Mouse (Mus musculus): ENCODE results near the gene Arpc3. TPM values are rescaled to one million over a fixed set of nuclear protein-coding genes. Genes with fewer than 3 reads are reported as not detected.
A peak's percentile ranks its signal among the peaks of the same experiment; 100 is the strongest.
"Not testable (repeated sequence)": the region's sequence is repeated elsewhere in the genome, so short reads cannot be mapped to it uniquely, and the experiment has no call there.

Gene Arpc3
- polyA plus RNA-seq, 1 experiment from 2014 or later, result 238 TPM

- no peak for DNase-seq (ENCODE audit: low spot score)
Measured at GRCm38 (mm10) chr5:122397495-122397894, 5.8 kb downstream of the Arpc3 start.

- no peak for DNase-seq (ENCODE audit: low spot score)
Measured at GRCm38 (mm10) chr5:122399871-122400270, 8.2 kb downstream of the Arpc3 start.

- DNase-seq (ENCODE audit: low spot score), result no peak
Measured at GRCm38 (mm10) chr5:122400628-122401302, 9.1 kb downstream of the Arpc3 start.

- DNase-seq (ENCODE audit: low spot score), result peak; percentile 68
Measured at GRCm38 (mm10) chr5:122401303-122401640, 9.6 kb downstream of the Arpc3 start.

GRCm38 (mm10) chr5:122402160-122402559, 10.5 kb downstream of the Arpc3 start:
- DNase-seq (ENCODE audit: low spot score), result no peak

GRCm38 (mm10) chr5:122402772-122403171, 11.1 kb downstream of the Arpc3 start:
- no peak for DNase-seq (ENCODE audit: low spot score)

GRCm38 (mm10) chr5:122403362-122403761, 11.7 kb downstream of the Arpc3 start:
- DNase-seq (ENCODE audit: low spot score), result no peak

- no peak for DNase-seq (ENCODE audit: low spot score)
Measured at GRCm38 (mm10) chr5:122405537-122405936, 13.9 kb downstream of the Arpc3 start.

- no peak for DNase-seq (ENCODE audit: low spot score)
Measured at GRCm38 (mm10) chr5:122409692-122410645, 18.3 kb downstream of the Arpc3 start.

GRCm38 (mm10) chr5:122411892-122412291, 20.2 kb downstream of the Arpc3 start:
- no peak for DNase-seq (ENCODE audit: low spot score)

GRCm38 (mm10) chr5:122412826-122413225, 21.1 kb downstream of the Arpc3 start:
- no peak for DNase-seq (ENCODE audit: low spot score)

- no peak for DNase-seq (ENCODE audit: low spot score)
Measured at GRCm38 (mm10) chr5:122414351-122414750, 22.7 kb downstream of the Arpc3 start.

- DNase-seq (ENCODE audit: low spot score), result no peak
Measured at GRCm38 (mm10) chr5:122415465-122415864, 23.8 kb downstream of the Arpc3 start.

- not testable (repeated sequence) for DNase-seq (ENCODE audit: low spot score)
Measured at GRCm38 (mm10) chr5:122420676-122421075, 29.0 kb downstream of the Arpc3 start.

GRCm38 (mm10) chr5:122421271-122422068, 29.8 kb downstream of the Arpc3 start, which contains the start of gene Anapc7:
Gene Anapc7, plus strand, starts transcription at chr5:122421693.
- DNase-seq (ENCODE audit: low spot score), result no peak

GRCm38 (mm10) chr5:122422071-122422964, 30.6 kb downstream of the Arpc3 start:
- peak; percentile 90 for DNase-seq (ENCODE audit: low spot score)

- peak; percentile 7 for DNase-seq (ENCODE audit: low spot score)
Measured at GRCm38 (mm10) chr5:122423083-122423482, 31.4 kb downstream of the Arpc3 start.

GRCm38 (mm10) chr5:122425550-122425949, 33.9 kb downstream of the Arpc3 start:
- no peak for DNase-seq (ENCODE audit: low spot score)

GRCm38 (mm10) chr5:122430036-122430775, 38.5 kb downstream of the Arpc3 start:
- DNase-seq (ENCODE audit: low spot score), result no peak

GRCm38 (mm10) chr5:122431221-122431620, 39.5 kb downstream of the Arpc3 start:
- no peak for DNase-seq (ENCODE audit: low spot score)
